Mouse (Mus musculus): ENCODE measurements at regions not wholly inside any gene's neighbourhood (a gene's known extent, or its start where the extent isn't known, plus 50 kb on each side); places are given as distances from the start of the nearest gene placed in this dataset.
A peak's percentile ranks its signal among the peaks of the same experiment; 100 is the strongest.

- DNase-seq = no peak
Measured at GRCm38 (mm10) chr3:121902246-121902645, 50.1 kb upstream of the Arhgap29 start.

GRCm38 (mm10) chr3:121900429-121900844, 51.9 kb upstream of the Arhgap29 start:
- no peak for DNase-seq

- DNase-seq = no peak
Measured at GRCm38 (mm10) chr3:121897821-121898574, 54.3 kb upstream of the Arhgap29 start.

GRCm38 (mm10) chr3:121893606-121894005, 58.7 kb upstream of the Arhgap29 start:
- no peak for DNase-seq

- DNase-seq = no peak
Measured at GRCm38 (mm10) chr3:121892675-121893074, 59.7 kb upstream of the Arhgap29 start.

- no peak for DNase-seq
Measured at GRCm38 (mm10) chr3:121891338-121891737, 61.0 kb upstream of the Arhgap29 start.

GRCm38 (mm10) chr3:121890563-121890962, 61.8 kb upstream of the Arhgap29 start:
- no peak for DNase-seq

GRCm38 (mm10) chr3:121886870-121887605, 65.3 kb upstream of the Arhgap29 start:
- DNase-seq = no peak

GRCm38 (mm10) chr3:121886309-121886708, 66.0 kb upstream of the Arhgap29 start:
- DNase-seq = no peak

- no peak for DNase-seq
Measured at GRCm38 (mm10) chr3:121885265-121886178, 66.8 kb upstream of the Arhgap29 start.

- peak; percentile 84 for DNase-seq
Measured at GRCm38 (mm10) chr3:121884328-121885248, 67.8 kb upstream of the Arhgap29 start.

- no peak for DNase-seq
Measured at GRCm38 (mm10) chr3:121880355-121880754, 65.3 kb upstream of the Abcd3 start.

GRCm38 (mm10) chr3:121875072-121875471, 60.0 kb upstream of the Abcd3 start:
- no peak for DNase-seq

- no peak for DNase-seq
Measured at GRCm38 (mm10) chr3:121874576-121874975, 59.5 kb upstream of the Abcd3 start.

GRCm38 (mm10) chr3:121873572-121873971, 58.5 kb upstream of the Abcd3 start:
- no peak for DNase-seq

- DNase-seq = no peak
Measured at GRCm38 (mm10) chr3:121872685-121873084, 57.6 kb upstream of the Abcd3 start.

- DNase-seq = no peak
Measured at GRCm38 (mm10) chr3:121871795-121872194, 56.7 kb upstream of the Abcd3 start.

GRCm38 (mm10) chr3:121870726-121871125, 55.6 kb upstream of the Abcd3 start:
- no peak for DNase-seq

GRCm38 (mm10) chr3:121869694-121870093, 54.6 kb upstream of the Abcd3 start:
- DNase-seq = no peak

GRCm38 (mm10) chr3:121867301-121867700, 52.2 kb upstream of the Abcd3 start:
- DNase-seq = no peak

GRCm38 (mm10) chr3:121864734-121865445, 49.8 kb upstream of the Abcd3 start:
- no peak for DNase-seq

Data from cerebellum, adult 11-12 months (tissue).